Mouse (Mus musculus): Measurements from ENCODE around the gene Haus6.
"Not testable (repeated sequence)": the region's sequence is repeated elsewhere in the genome, so short reads cannot be mapped to it uniquely, and the experiment has no call there.

DNA sequence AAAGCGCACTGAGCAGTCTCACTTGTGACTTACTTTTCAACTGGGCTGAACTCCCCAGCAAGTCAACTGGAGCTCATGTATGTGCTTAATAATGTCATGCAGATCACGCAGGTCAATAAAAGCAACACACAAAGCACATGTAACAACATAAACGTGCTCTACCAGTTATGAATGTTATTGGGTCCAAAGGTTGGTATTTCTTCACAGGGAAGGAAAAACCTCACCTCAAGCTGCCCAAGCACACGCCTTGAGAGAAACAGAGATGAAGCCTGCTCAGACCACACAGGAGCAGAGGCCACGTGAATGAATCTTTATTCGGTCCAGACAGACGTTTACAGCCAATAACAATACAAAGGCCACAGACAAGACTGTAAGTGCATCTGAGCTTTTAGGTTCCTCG lies 44.6 kb upstream of the Haus6 start:
- TF ChIP-seq POLR2A (IDR thresholded peaks at IDR 0.05; ENCODE audit: low read depth, low read length); CTCF (IDR thresholded peaks at IDR 0.05; ENCODE audit: borderline replicate concordance, insufficient read depth, low read length): not testable (repeated sequence)

Measured in embryonic fibroblast, embryonic 13.5 days (primary cell).